Mouse (Mus musculus) olfactory bulb, adult 2 months (tissue): ENCODE results near the gene Tgfbr1. TPM values are rescaled to one million over a fixed set of nuclear protein-coding genes. Genes with fewer than 3 reads are reported as not detected.

Experiments
- H3K27ac ChIP-seq: fragments of 200-500 bp; 2 replicates; pipeline ENCODE4 v1.5.1; 2012; ENCODE audit warnings: low read depth, low read length; ENCODE audit not compliant: insufficient read depth
- H3K4me1 ChIP-seq: fragments of 200-500 bp; 2 replicates; pipeline ENCODE4 v1.6.1; 2012; ENCODE audit warnings: low read length; ENCODE audit not compliant: control insufficient read depth, insufficient read depth
- H3K4me3 ChIP-seq: fragments of 200-500 bp; 2 replicates; pipeline ENCODE4 v1.5.1; 2012; ENCODE audit warnings: mild to moderate bottlenecking, low read depth, low read length, moderate library complexity; ENCODE audit not compliant: insufficient read depth
- CTCF ChIP-seq: fragments of 200-500 bp; IDR thresholded peaks from 2 replicates; pipeline ENCODE4 v1.5.1; 2012; ENCODE audit warnings: low read depth, mild to moderate bottlenecking, low read length, moderate library complexity; ENCODE audit not compliant: insufficient read depth
- POLR2A ChIP-seq: fragments of 200-500 bp; IDR thresholded peaks from 2 replicates; pipeline ENCODE4 v1.6.1; 2012; ENCODE audit warnings: mild to moderate bottlenecking, low read depth, low read length, moderate library complexity; ENCODE audit not compliant: insufficient read depth
- WGBS: fragments of 180-500 bp; shearing (Covaris S2); methylation state at CpG from one replicate; pipeline ENCODE4 v1.1.7; 2018; 5-methylcytosine and 5-hydroxymethylcytosine counted together
- polyA plus RNA-seq: library from polyadenylated mRNA; stranded (reverse); fragments of >200 nt; gene quantifications from 2 replicates; pipeline ENCODE4 v1.2.4, GENCODE M21; 2012; ENCODE audit warnings: low replicate concordance; ENCODE audit not compliant: missing spikeins, insufficient read depth, insufficient read length

The Tgfbr1 gene
- polyA plus RNA-seq, result not detected in 2 replicates

- Histone ChIP-seq H3K4me3 (peak within 1 kb of the TSS; percentile 85), H3K27ac (no peak within 1 kb of the TSS), H3K4me1 (peaks cover 7% of the 10 kb centered on the region; the same call in 1 of the 2 replicates)
- under 1% methylated on average over 65 of the region's 65 CpGs for WGBS
- TF ChIP-seq POLR2A, result peak; percentile 36; the same call in 1 of the 2 replicates
- no peak for TF ChIP-seq CTCF
These were observed at the start of gene Tgfbr1 for GRCm38 (mm10) chr4:47352803-47353388. Gene Tgfbr1 (plus strand): TSS chr4:47353222.

GRCm38 (mm10) chr4:47303340-47303998 is 49.6 kb upstream of the Tgfbr1 start:
- no peak overlapping the region for H3K4me3 ChIP-seq
- H3K4me1 ChIP-seq, result no peaks in the 10 kb centered on the region
- no peak for TF ChIP-seq CTCF
- TF ChIP-seq POLR2A, result no peak
- 69% methylated on average over 5 of the region's 5 CpGs for WGBS
- H3K27ac ChIP-seq, result no peak overlapping the region

- WGBS, result 91% methylated on average over 12 of the region's 12 CpGs
- Histone ChIP-seq H3K27ac (no peak overlapping the region), H3K4me1 (no peaks in the 10 kb centered on the region), H3K4me3 (no peak overlapping the region)
- TF ChIP-seq CTCF (no peak), POLR2A (no peak)
These were observed 43.0 kb upstream of the Tgfbr1 start for GRCm38 (mm10) chr4:47309886-47310625.

GRCm38 (mm10) chr4:47310812-47311211 is 42.2 kb upstream of the Tgfbr1 start:
- no peak overlapping the region for H3K4me3 ChIP-seq
- no peaks in the 10 kb centered on the region for H3K4me1 ChIP-seq
- 61% methylated on average over 6 of the region's 6 CpGs for WGBS
- TF ChIP-seq CTCF, result no peak
- TF ChIP-seq POLR2A, result no peak
- no peak overlapping the region for H3K27ac ChIP-seq

GRCm38 (mm10) chr4:47311467-47311866 is 41.6 kb upstream of the Tgfbr1 start:
- no peak overlapping the region for H3K27ac ChIP-seq
- WGBS, result 96% methylated on average over 6 of the region's 6 CpGs
- 0 out of 2 replicates have a peak, but pooled peaks cover 1% of the 10 kb centered on the region for H3K4me1 ChIP-seq
- no peak for TF ChIP-seq CTCF
- no peak for TF ChIP-seq POLR2A
- no peak overlapping the region for H3K4me3 ChIP-seq

- no peak for TF ChIP-seq CTCF
- no peak for TF ChIP-seq POLR2A
- H3K4me1 ChIP-seq, result peaks cover 4% of the 10 kb centered on the region; the same call in 1 of the 2 replicates
- H3K4me3 ChIP-seq, result no peak overlapping the region
- WGBS, result 65% methylated on average over 7 of the region's 7 CpGs
- H3K27ac ChIP-seq, result no peak overlapping the region
These were observed 41.1 kb upstream of the Tgfbr1 start for GRCm38 (mm10) chr4:47311929-47312328.

GRCm38 (mm10) chr4:47312676-47313075 is 40.3 kb upstream of the Tgfbr1 start:
- TF ChIP-seq POLR2A, result no peak
- no peak for TF ChIP-seq CTCF
- Histone ChIP-seq H3K4me1 (peaks cover 4% of the 10 kb centered on the region; the same call in 1 of the 2 replicates), H3K27ac (no peak overlapping the region), H3K4me3 (no peak overlapping the region)
- WGBS, result 66% methylated on average over 14 of the region's 14 CpGs

GRCm38 (mm10) chr4:47313710-47314410 is 39.2 kb upstream of the Tgfbr1 start:
- WGBS, result 85% methylated on average over 8 of the region's 8 CpGs
- Histone ChIP-seq H3K4me1 (peaks cover 4% of the 10 kb centered on the region; the same call in 1 of the 2 replicates), H3K4me3 (no peak overlapping the region), H3K27ac (no peak overlapping the region)
- no peak for TF ChIP-seq POLR2A
- no peak for TF ChIP-seq CTCF

GRCm38 (mm10) chr4:47315458-47315857 is 37.6 kb upstream of the Tgfbr1 start:
- H3K27ac ChIP-seq, result no peak overlapping the region
- TF ChIP-seq POLR2A (no peak), CTCF (no peak)
- WGBS, result 77% methylated on average over 2 of the region's 2 CpGs

More at GRCm38 (mm10) chr4:47315458-47315857, 37.6 kb upstream of the Tgfbr1 start:
- H3K4me1 ChIP-seq, result peaks cover 4% of the 10 kb centered on the region; the same call in 1 of the 2 replicates
- no peak overlapping the region for H3K4me3 ChIP-seq
